Mouse (Mus musculus) midbrain, embryonic 16.5 days (tissue): Measurements from ENCODE around the gene Apol7e. TPM values are rescaled to one million over a fixed set of nuclear protein-coding genes. Genes with fewer than 3 reads are reported as not detected.

ENCODE experiments used
- ATAC-seq: fragments of 200-750 bp; cut with Nextera tagmentation; 2 replicates; pipeline ENCODE4 v1.8.0; 2017; ENCODE audit warnings: moderate TSS enrichment
- H3K27ac ChIP-seq: fragments of 300-500 bp; sonication (generic); 2 replicates; pipeline ENCODE4 v1.5.1; 2014; ENCODE audit warnings: mild to moderate bottlenecking, low read length, mixed read lengths
- H3K27me3 ChIP-seq: fragments of 300-500 bp; sonication (generic); 2 replicates; pipeline ENCODE4 v1.6.1; 2014; ENCODE audit warnings: low read depth, low read length, mixed read lengths; ENCODE audit not compliant: control insufficient read depth, insufficient read depth
- H3K36me3 ChIP-seq: fragments of 300-500 bp; sonication (generic); 2 replicates; pipeline ENCODE4 v1.6.1; 2014; ENCODE audit warnings: mild to moderate bottlenecking, low read length, moderate library complexity, mixed read lengths; ENCODE audit not compliant: control insufficient read depth, insufficient read depth
- H3K4me1 ChIP-seq: fragments of 300-500 bp; sonication (generic); 2 replicates; pipeline ENCODE4 v1.6.1; 2014; ENCODE audit warnings: mild to moderate bottlenecking, low read length, mixed read lengths; ENCODE audit not compliant: control insufficient read depth, insufficient read depth
- H3K4me2 ChIP-seq: fragments of 300-500 bp; sonication (generic); 2 replicates; pipeline ENCODE4 v1.6.1; 2014; ENCODE audit warnings: mild to moderate bottlenecking, low read length, mixed read lengths
- H3K4me3 ChIP-seq: fragments of 300-500 bp; sonication (generic); 2 replicates; pipeline ENCODE4 v1.5.1; 2014; ENCODE audit warnings: low read depth, mild to moderate bottlenecking, low read length, moderate library complexity, mixed read lengths
- H3K9ac ChIP-seq: fragments of 300-500 bp; sonication (generic); 2 replicates; pipeline ENCODE4 v1.6.1; 2014; ENCODE audit warnings: low read depth, low read length, mixed read lengths
- H3K9me3 ChIP-seq: fragments of 300-500 bp; sonication (generic); replicated peaks from 2 replicates; pipeline ENCODE4 v1.6.1; 2014; ENCODE audit warnings: mild to moderate bottlenecking, low read length, mixed read lengths; ENCODE audit not compliant: control insufficient read depth, poor library complexity, severe bottlenecking
- WGBS: fragments of 180-500 bp; shearing (Covaris S2); extraction: QIAGEN DNeasy Blood & Tissue Kit; methylation state at CpG from one replicate; pipeline ENCODE4 v1.1.7; 2014; 5-methylcytosine and 5-hydroxymethylcytosine counted together
- polyA plus RNA-seq: library from polyadenylated mRNA; unstranded; fragments of >200 nt; fragmentation: Nextera tagmentation; extraction: Ambion mirVana; gene quantifications from 2 replicates; pipeline ENCODE4 v1.2.1, GENCODE M21; 2015

The Apol7e gene
- polyA plus RNA-seq, 1 experiment from 2014 or later, result not detected

- H3K27me3 ChIP-seq, result no peaks in the 10 kb centered on the region
- peaks cover 23% of the 10 kb centered on the region for H3K36me3 ChIP-seq
- H3K27ac ChIP-seq, result no peak overlapping the region
- no peak overlapping the region for H3K4me2 ChIP-seq
- WGBS, result 77% methylated on average over 22 of the region's 22 CpGs
- ATAC-seq, result no peak
- no peak overlapping the region for H3K4me3 ChIP-seq
- no peaks in the 10 kb centered on the region for H3K9me3 ChIP-seq
- H3K9ac ChIP-seq, result no peak overlapping the region
- H3K4me1 ChIP-seq, result no peaks in the 10 kb centered on the region
Observed at GRCm38 (mm10) chr15:77761561-77762380, 63.1 kb downstream of the Apol7e start.

- H3K27me3 ChIP-seq, result no peaks in the 10 kb centered on the region
- no peak overlapping the region for H3K27ac ChIP-seq
- H3K36me3 ChIP-seq, result peaks cover 32% of the 10 kb centered on the region
- H3K9ac ChIP-seq, result no peak overlapping the region
- H3K4me3 ChIP-seq, result no peak overlapping the region
- no peaks in the 10 kb centered on the region for H3K9me3 ChIP-seq
- no peak overlapping the region for H3K4me2 ChIP-seq
- 93% methylated on average over 16 of the region's 16 CpGs for WGBS
- ATAC-seq, result no peak
- H3K4me1 ChIP-seq, result no peaks in the 10 kb centered on the region
Observed at GRCm38 (mm10) chr15:77763050-77763449, 64.4 kb downstream of the Apol7e start.

GRCm38 (mm10) chr15:77763702-77764101 is 65.0 kb downstream of the Apol7e start:
- ATAC-seq, result no peak
- Histone ChIP-seq H3K27me3 (no peaks in the 10 kb centered on the region), H3K4me3 (no peak overlapping the region), H3K27ac (no peak overlapping the region), H3K4me1 (no peaks in the 10 kb centered on the region), H3K36me3 (peaks cover 38% of the 10 kb centered on the region), H3K9me3 (no peaks in the 10 kb centered on the region), H3K9ac (no peak overlapping the region), H3K4me2 (no peak overlapping the region)
- WGBS, result 97% methylated on average over 11 of the region's 11 CpGs

DNA sequence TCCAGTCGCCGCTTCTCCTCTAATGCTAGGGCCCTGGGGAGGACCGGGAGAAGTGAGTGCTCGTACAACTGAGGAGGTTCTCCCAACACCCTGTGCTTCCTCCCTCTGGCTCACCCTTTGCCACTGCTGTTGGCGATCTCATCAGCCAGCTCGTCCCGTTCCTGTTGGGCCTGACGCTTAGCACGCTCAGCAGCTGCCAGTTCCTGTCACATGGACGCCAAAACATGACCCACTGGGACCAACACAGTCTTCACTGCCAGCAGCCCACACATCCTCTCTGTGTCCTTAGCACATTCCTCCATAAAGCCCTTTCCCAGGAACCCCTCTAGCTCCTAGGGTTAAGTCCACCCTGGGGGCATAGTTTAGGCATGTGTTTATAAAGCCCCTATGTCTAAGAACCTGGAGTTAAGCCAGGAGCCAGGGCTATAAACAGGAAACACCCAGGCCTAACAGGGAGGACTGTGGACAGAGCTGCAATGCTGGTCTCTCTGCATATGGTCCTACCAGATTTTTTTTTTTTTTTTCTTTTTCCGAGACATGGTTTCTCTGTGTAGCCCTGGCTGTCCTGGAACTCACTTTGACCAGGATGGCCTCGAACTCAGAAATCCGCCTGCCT is 65.8 kb downstream of the Apol7e start:
- Histone ChIP-seq H3K4me2 (no peak overlapping the region), H3K36me3 (peaks cover 46% of the 10 kb centered on the region), H3K27me3 (no peaks in the 10 kb centered on the region), H3K9me3 (no peaks in the 10 kb centered on the region), H3K4me1 (no peaks in the 10 kb centered on the region), H3K4me3 (no peak overlapping the region), H3K9ac (no peak overlapping the region), H3K27ac (no peak overlapping the region)
- ATAC-seq, result no peak
- WGBS, result 84% methylated on average over 13 of the region's 13 CpGs

DNA sequence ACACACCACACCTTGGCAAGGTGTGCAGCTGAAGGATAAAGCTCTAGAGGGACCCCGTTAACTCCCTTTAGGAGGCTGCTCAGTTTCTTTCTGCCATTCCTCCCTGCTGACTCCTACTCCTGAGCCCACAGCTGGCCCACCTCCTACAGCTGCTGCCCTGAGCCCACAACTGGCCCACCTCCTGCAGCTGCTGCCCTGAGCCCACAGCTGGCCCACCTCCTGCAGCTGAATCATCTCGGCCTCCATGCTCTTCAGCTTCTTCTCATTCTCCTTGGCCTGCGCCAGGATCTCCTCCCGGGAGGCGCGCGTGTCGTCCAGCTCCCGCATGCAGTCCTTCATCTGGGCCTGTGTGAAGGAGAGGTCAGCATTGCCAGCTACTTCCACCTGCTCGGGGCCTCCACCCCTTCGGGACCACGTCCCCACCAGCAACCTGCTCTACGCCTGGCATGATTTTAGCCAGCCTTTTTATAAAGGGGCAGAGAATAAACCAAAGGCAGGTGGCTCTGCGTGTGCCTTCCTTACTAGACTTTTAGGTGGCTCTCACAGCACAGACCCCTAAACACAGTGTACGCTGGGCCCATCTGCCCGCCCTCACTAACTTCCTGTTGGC is 66.9 kb downstream of the Apol7e start:
- ATAC-seq, result no peak
- WGBS, result 92% methylated on average over 16 of the region's 16 CpGs
- peaks cover 50% of the 10 kb centered on the region for H3K36me3 ChIP-seq

GRCm38 (mm10) chr15:77766981-77767380 is 68.3 kb downstream of the Apol7e start:
- peaks cover 61% of the 10 kb centered on the region for H3K36me3 ChIP-seq
- no peak for ATAC-seq
- H3K4me1 ChIP-seq, result no peaks in the 10 kb centered on the region
- no peak overlapping the region for H3K4me3 ChIP-seq
- no peak overlapping the region for H3K9ac ChIP-seq
- H3K27ac ChIP-seq, result no peak overlapping the region
- 96% methylated on average over 11 of the region's 11 CpGs for WGBS
- no peaks in the 10 kb centered on the region for H3K9me3 ChIP-seq
- H3K4me2 ChIP-seq, result no peak overlapping the region
- H3K27me3 ChIP-seq, result no peaks in the 10 kb centered on the region

More for the DNA sequence above, 66.9 kb downstream of the Apol7e start:
- H3K9me3 ChIP-seq, result no peaks in the 10 kb centered on the region
- no peak overlapping the region for H3K27ac ChIP-seq
- H3K9ac ChIP-seq, result no peak overlapping the region
- H3K4me1 ChIP-seq, result no peaks in the 10 kb centered on the region
- no peak overlapping the region for H3K4me2 ChIP-seq
- no peak overlapping the region for H3K4me3 ChIP-seq
- no peaks in the 10 kb centered on the region for H3K27me3 ChIP-seq

Other genes with a start within 250 kb of the Apol7e start
- gene Apol10a, start 221.8 kb upstream of the Apol7e start, polyA plus RNA-seq, result not detected in 2 replicates
- gene Apol11a, start 190.6 kb upstream of the Apol7e start, polyA plus RNA-seq, result not detected in 2 replicates
- not detected in 2 replicates for gene Apol7c, start 165.5 kb upstream of the Apol7e start, polyA plus RNA-seq
- not detected in 2 replicates for gene 1700025B11Rik, start 137.0 kb upstream of the Apol7e start, polyA plus RNA-seq
- gene Apol10b, start 102.7 kb upstream of the Apol7e start, polyA plus RNA-seq, result 0.10 TPM in 1 of 2 replicates, not detected in the other
- gene Gm36245, start 99.6 kb upstream of the Apol7e start, polyA plus RNA-seq, result not detected in 2 replicates
- gene Apol11b, start 55.6 kb upstream of the Apol7e start, polyA plus RNA-seq, result not detected in 2 replicates
- not detected in 2 replicates for gene Apol9b, start 30.2 kb downstream of the Apol7e start, polyA plus RNA-seq
- 0.11 and 0.27 TPM in 2 replicates for gene Apol8, start 58.1 kb downstream of the Apol7e start, polyA plus RNA-seq
- 9.5 and 11.2 TPM in 2 replicates for gene Myh9, start 143.3 kb downstream of the Apol7e start, polyA plus RNA-seq
- gene Txn2, start 230.1 kb downstream of the Apol7e start, polyA plus RNA-seq, result 187 and 190 TPM in 2 replicates